Mouse (Mus musculus): Measurements from ENCODE around the gene Cyp8b1. TPM values are rescaled to one million over a fixed set of nuclear protein-coding genes. Genes with fewer than 3 reads are reported as not detected.

Cyp8b1 gene
- polyA plus RNA-seq, 1 experiment from 2014 or later = not detected

- Histone ChIP-seq H3K27me3 (replicated peaks; ENCODE audit: control insufficient read depth, insufficient read depth, low read length) (no peaks in the 10 kb centered on the region), H3K9me3 (ENCODE audit: control insufficient read depth, low read length) (no peaks in the 10 kb centered on the region), H3K4me3 (ENCODE audit: low read length) (no peak overlapping the region), H3K4me2 (ENCODE audit: low read depth, low read length) (no peak overlapping the region), H3K9ac (ENCODE audit: low read depth, low read length) (no peak overlapping the region), H3K36me3 (ENCODE audit: control insufficient read depth, insufficient read depth, low read length) (no peaks in the 10 kb centered on the region), H3K27ac (ENCODE audit: low read length) (no peak overlapping the region), H3K4me1 (ENCODE audit: control insufficient read depth, insufficient read depth, low read length) (no peaks in the 10 kb centered on the region)
- no peak for ATAC-seq
- 84% methylated on average over 3 of the region's 3 CpGs for WGBS
Observed at GRCm38 (mm10) chr9:121943005-121943404, 26.9 kb upstream of the Cyp8b1 start.

- H3K9ac ChIP-seq (ENCODE audit: low read depth, low read length) = peak overlapping the region; percentile 52
- no peak overlapping the region for H3K27ac ChIP-seq (ENCODE audit: low read length)
- peak overlapping the region; percentile 47 for H3K4me3 ChIP-seq (ENCODE audit: low read length)
- H3K27me3 ChIP-seq (replicated peaks; ENCODE audit: control insufficient read depth, insufficient read depth, low read length) = peaks cover 4% of the 10 kb centered on the region; the same call in 1 of the 2 replicates
- H3K36me3 ChIP-seq (ENCODE audit: control insufficient read depth, insufficient read depth, low read length) = no peaks in the 10 kb centered on the region
- H3K4me2 ChIP-seq (ENCODE audit: low read depth, low read length) = peak overlapping the region; percentile 38
- H3K4me1 ChIP-seq (ENCODE audit: control insufficient read depth, insufficient read depth, low read length) = no peaks in the 10 kb centered on the region
- ATAC-seq = peak; percentile 71
- no peaks in the 10 kb centered on the region for H3K9me3 ChIP-seq (ENCODE audit: control insufficient read depth, low read length)
- WGBS = 48% methylated on average over 21 of the region's 21 CpGs
Observed at GRCm38 (mm10) chr9:121937944-121938355, 21.8 kb upstream of the Cyp8b1 start.

- no peaks in the 10 kb centered on the region for H3K4me1 ChIP-seq (ENCODE audit: control insufficient read depth, insufficient read depth, low read length)
- no peak overlapping the region for H3K27ac ChIP-seq (ENCODE audit: low read length)
- H3K9me3 ChIP-seq (ENCODE audit: control insufficient read depth, low read length) = no peaks in the 10 kb centered on the region
- no peak; the same call in 1 of the 2 replicates for ATAC-seq
- peak overlapping the region; percentile 47 for H3K4me3 ChIP-seq (ENCODE audit: low read length)
- H3K36me3 ChIP-seq (ENCODE audit: control insufficient read depth, insufficient read depth, low read length) = no peaks in the 10 kb centered on the region
- peaks cover 4% of the 10 kb centered on the region; the same call in 1 of the 2 replicates for H3K27me3 ChIP-seq (replicated peaks; ENCODE audit: control insufficient read depth, insufficient read depth, low read length)
- 58% methylated on average over 6 of the region's 6 CpGs for WGBS
- H3K4me2 ChIP-seq (ENCODE audit: low read depth, low read length) = peak overlapping the region; percentile 38
- 0 out of 2 replicates have a peak overlapping the region, but pooled peaks have one; percentile 52 for H3K9ac ChIP-seq (ENCODE audit: low read depth, low read length)
Observed at GRCm38 (mm10) chr9:121937451-121937864, 21.4 kb upstream of the Cyp8b1 start.

- Histone ChIP-seq H3K36me3 (ENCODE audit: control insufficient read depth, insufficient read depth, low read length) (no peaks in the 10 kb centered on the region), H3K27ac (ENCODE audit: low read length) (no peak overlapping the region), H3K4me3 (ENCODE audit: low read length) (no peak overlapping the region), H3K4me2 (ENCODE audit: low read depth, low read length) (no peak overlapping the region), H3K9ac (ENCODE audit: low read depth, low read length) (no peak overlapping the region), H3K9me3 (ENCODE audit: control insufficient read depth, low read length) (no peaks in the 10 kb centered on the region), H3K4me1 (ENCODE audit: control insufficient read depth, insufficient read depth, low read length) (no peaks in the 10 kb centered on the region), H3K27me3 (replicated peaks; ENCODE audit: control insufficient read depth, insufficient read depth, low read length) (peaks cover 4% of the 10 kb centered on the region; the same call in 1 of the 2 replicates)
- ATAC-seq = no peak
- WGBS = 79% methylated on average over 1 of the region's 1 CpGs
Observed at GRCm38 (mm10) chr9:121936952-121937351, 20.8 kb upstream of the Cyp8b1 start.

- peaks cover 4% of the 10 kb centered on the region; the same call in 1 of the 2 replicates for H3K27me3 ChIP-seq (replicated peaks; ENCODE audit: control insufficient read depth, insufficient read depth, low read length)
- H3K36me3 ChIP-seq (ENCODE audit: control insufficient read depth, insufficient read depth, low read length) = no peaks in the 10 kb centered on the region
- ATAC-seq = no peak
- H3K9me3 ChIP-seq (ENCODE audit: control insufficient read depth, low read length) = no peaks in the 10 kb centered on the region
- no peak overlapping the region for H3K9ac ChIP-seq (ENCODE audit: low read depth, low read length)
- H3K4me1 ChIP-seq (ENCODE audit: control insufficient read depth, insufficient read depth, low read length) = no peaks in the 10 kb centered on the region
- no peak overlapping the region for H3K27ac ChIP-seq (ENCODE audit: low read length)
- no peak overlapping the region for H3K4me2 ChIP-seq (ENCODE audit: low read depth, low read length)
- H3K4me3 ChIP-seq (ENCODE audit: low read length) = no peak overlapping the region
- 83% methylated on average over 4 of the region's 4 CpGs for WGBS
Observed at GRCm38 (mm10) chr9:121934856-121935255, 18.8 kb upstream of the Cyp8b1 start.

GRCm38 (mm10) chr9:121928498-121928897, 12.4 kb upstream of the Cyp8b1 start:
- no peaks in the 10 kb centered on the region for H3K4me1 ChIP-seq (ENCODE audit: control insufficient read depth, insufficient read depth, low read length)
- 39% methylated on average over 2 of the region's 2 CpGs for WGBS

GRCm38 (mm10) chr9:121927721-121928120, 11.6 kb upstream of the Cyp8b1 start:
- Histone ChIP-seq H3K36me3 (ENCODE audit: control insufficient read depth, insufficient read depth, low read length) (no peaks in the 10 kb centered on the region), H3K4me3 (ENCODE audit: low read length) (no peak overlapping the region), H3K27me3 (replicated peaks; ENCODE audit: control insufficient read depth, insufficient read depth, low read length) (no peaks in the 10 kb centered on the region), H3K27ac (ENCODE audit: low read length) (no peak overlapping the region), H3K4me1 (ENCODE audit: control insufficient read depth, insufficient read depth, low read length) (no peaks in the 10 kb centered on the region), H3K9me3 (ENCODE audit: control insufficient read depth, low read length) (no peaks in the 10 kb centered on the region), H3K9ac (ENCODE audit: low read depth, low read length) (no peak overlapping the region), H3K4me2 (ENCODE audit: low read depth, low read length) (no peak overlapping the region)
- ATAC-seq = no peak
- whole genome bisulfite sequencing = 76% methylated on average over 7 of the region's 7 CpGs

More at GRCm38 (mm10) chr9:121928498-121928897, 12.4 kb upstream of the Cyp8b1 start:
- no peak overlapping the region for H3K4me2 ChIP-seq (ENCODE audit: low read depth, low read length)
- H3K4me3 ChIP-seq (ENCODE audit: low read length) = no peak overlapping the region
- no peaks in the 10 kb centered on the region for H3K36me3 ChIP-seq (ENCODE audit: control insufficient read depth, insufficient read depth, low read length)
- H3K9ac ChIP-seq (ENCODE audit: low read depth, low read length) = no peak overlapping the region
- no peak for ATAC-seq
- no peaks in the 10 kb centered on the region for H3K9me3 ChIP-seq (ENCODE audit: control insufficient read depth, low read length)
- no peak overlapping the region for H3K27ac ChIP-seq (ENCODE audit: low read length)
- no peaks in the 10 kb centered on the region for H3K27me3 ChIP-seq (replicated peaks; ENCODE audit: control insufficient read depth, insufficient read depth, low read length)

- Histone ChIP-seq H3K4me2 (ENCODE audit: low read depth, low read length) (no peak overlapping the region), H3K27me3 (replicated peaks; ENCODE audit: control insufficient read depth, insufficient read depth, low read length) (no peaks in the 10 kb centered on the region), H3K27ac (ENCODE audit: low read length) (no peak overlapping the region), H3K36me3 (ENCODE audit: control insufficient read depth, insufficient read depth, low read length) (no peaks in the 10 kb centered on the region), H3K9ac (ENCODE audit: low read depth, low read length) (no peak overlapping the region), H3K4me3 (ENCODE audit: low read length) (no peak overlapping the region), H3K9me3 (ENCODE audit: control insufficient read depth, low read length) (no peaks in the 10 kb centered on the region), H3K4me1 (ENCODE audit: control insufficient read depth, insufficient read depth, low read length) (no peaks in the 10 kb centered on the region)
- no peak for ATAC-seq
- 48% methylated on average over 11 of the region's 11 CpGs for WGBS
Observed at GRCm38 (mm10) chr9:121926634-121927405, 10.7 kb upstream of the Cyp8b1 start.

- Histone ChIP-seq H3K27me3 (replicated peaks; ENCODE audit: control insufficient read depth, insufficient read depth, low read length) (no peaks in the 10 kb centered on the region), H3K4me2 (ENCODE audit: low read depth, low read length) (no peak overlapping the region), H3K27ac (ENCODE audit: low read length) (no peak overlapping the region), H3K4me1 (ENCODE audit: control insufficient read depth, insufficient read depth, low read length) (no peaks in the 10 kb centered on the region), H3K9me3 (ENCODE audit: control insufficient read depth, low read length) (no peaks in the 10 kb centered on the region), H3K4me3 (ENCODE audit: low read length) (no peak overlapping the region), H3K36me3 (ENCODE audit: control insufficient read depth, insufficient read depth, low read length) (no peaks in the 10 kb centered on the region), H3K9ac (ENCODE audit: low read depth, low read length) (no peak overlapping the region)
- 59% methylated on average over 8 of the region's 8 CpGs for WGBS
- ATAC-seq = no peak
Observed at GRCm38 (mm10) chr9:121925959-121926358, 9.9 kb upstream of the Cyp8b1 start.

Measured in intestine, embryonic 16.5 days (tissue).